Mouse (Mus musculus) intestine, embryonic 14.5 days (tissue): ENCODE measurements around the gene 1810049J17Rik. TPM values are rescaled to one million over a fixed set of nuclear protein-coding genes. Genes with fewer than 3 reads are reported as not detected.

Experiments used
- ATAC-seq: fragments of 200-750 bp; cut with Nextera tagmentation; replicated peaks from 2 replicates; pipeline ENCODE4 v1.8.0; 2017; ENCODE audit warnings: low read depth, moderate number of reproducible peaks, moderate TSS enrichment, moderate library complexity; ENCODE audit not compliant: low FRiP score, low TSS enrichment
- DNase-seq: peaks from one replicate; pipeline ENCODE4 v3.0.0-alpha.2; 2018; ENCODE audit warnings: low spot score
- H3K27ac ChIP-seq: fragments of 300-500 bp; sonication (generic); 2 replicates; pipeline ENCODE4 v1.5.1; 2014; ENCODE audit warnings: low read depth, mild to moderate bottlenecking, control low read depth
- H3K27me3 ChIP-seq: fragments of 300-500 bp; sonication (generic); replicated peaks from 2 replicates; pipeline ENCODE4 v1.6.1; 2014; ENCODE audit warnings: low read length, control low read depth; ENCODE audit not compliant: control insufficient read depth, insufficient read depth
- H3K36me3 ChIP-seq: fragments of 300-500 bp; sonication (generic); 2 replicates; pipeline ENCODE4 v1.6.1; 2014; ENCODE audit warnings: low read length, control low read depth; ENCODE audit not compliant: control insufficient read depth, insufficient read depth
- H3K4me1 ChIP-seq: fragments of 300-500 bp; sonication (generic); replicated peaks from 2 replicates; pipeline ENCODE4 v1.6.1; 2014; ENCODE audit warnings: low read length, control low read depth, mixed read lengths; ENCODE audit not compliant: control insufficient read depth, insufficient read depth
- H3K4me2 ChIP-seq: fragments of 300-500 bp; sonication (generic); 2 replicates; pipeline ENCODE4 v1.6.1; 2014; ENCODE audit warnings: low read length
- H3K4me3 ChIP-seq: fragments of 300-500 bp; sonication (generic); 2 replicates; pipeline ENCODE4 v1.5.1; 2014; ENCODE audit warnings: low read depth, low read length, control low read depth, mixed read lengths
- H3K9ac ChIP-seq: fragments of 300-500 bp; sonication (generic); 2 replicates; pipeline ENCODE4 v1.6.1; 2014; ENCODE audit warnings: mild to moderate bottlenecking, low read length
- H3K9me3 ChIP-seq: fragments of 300-500 bp; sonication (generic); 2 replicates; pipeline ENCODE4 v1.6.1; 2016; ENCODE audit warnings: low read length, control low read depth; ENCODE audit not compliant: control insufficient read depth
- WGBS: fragments of 180-500 bp; shearing (Covaris S2); extraction: QIAGEN DNeasy Blood & Tissue Kit; methylation state at CpG from one replicate; pipeline ENCODE4 v1.1.7; 2014; 5-methylcytosine and 5-hydroxymethylcytosine counted together
- polyA plus RNA-seq: library from polyadenylated mRNA; unstranded; fragments of >200 nt; fragmentation: Nextera tagmentation; extraction: Ambion mirVana; gene quantifications from 2 replicates; pipeline ENCODE4 v1.2.1, GENCODE M21; 2014

1810049J17Rik gene
- polyA plus RNA-seq, 1 experiment from 2014 or later: 1.7 TPM

DNA sequence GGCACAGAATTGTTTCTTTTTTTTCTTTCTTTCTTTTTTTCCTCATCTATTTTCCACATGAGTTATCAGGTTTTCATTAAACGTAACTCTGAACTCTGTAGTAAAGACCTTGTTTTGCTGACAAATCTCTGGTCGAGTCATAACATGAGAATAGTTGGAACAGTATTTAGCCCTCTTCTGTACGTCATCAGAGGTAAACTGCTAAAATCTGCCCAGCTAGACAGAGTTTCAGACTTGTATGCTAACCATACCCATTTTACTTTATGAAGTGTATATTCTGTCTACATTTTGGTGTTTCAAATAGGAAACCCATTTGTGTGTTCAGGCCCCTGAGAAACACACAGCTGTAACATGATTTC is 16.1 kb upstream of the 1810049J17Rik start:
- no peak overlapping the region for H3K4me2 ChIP-seq
- H3K4me1 ChIP-seq: peaks cover 6% of the 10 kb centered on the region
- no peaks in the 10 kb centered on the region for H3K27me3 ChIP-seq
- H3K36me3 ChIP-seq: 0 out of 2 replicates have a peak, but pooled peaks cover under 1% of the 10 kb centered on the region
- WGBS: 67% methylated on average over 3 of the region's 3 CpGs
- no peak for DNase-seq
- no peaks in the 10 kb centered on the region for H3K9me3 ChIP-seq
- H3K4me3 ChIP-seq: no peak overlapping the region
- H3K27ac ChIP-seq: no peak overlapping the region
- no peak for ATAC-seq
- H3K9ac ChIP-seq: no peak overlapping the region

GRCm38 (mm10) chr15:12337030-12337778 is 15.5 kb upstream of the 1810049J17Rik start:
- DNase-seq (no peak), ATAC-seq (no peak)
- 90% methylated on average over 4 of the region's 4 CpGs for WGBS
- Histone ChIP-seq H3K36me3 (no peaks in the 10 kb centered on the region), H3K4me1 (peaks cover 6% of the 10 kb centered on the region), H3K9ac (no peak overlapping the region), H3K27ac (no peak overlapping the region), H3K9me3 (no peaks in the 10 kb centered on the region), H3K4me2 (no peak overlapping the region), H3K4me3 (no peak overlapping the region), H3K27me3 (no peaks in the 10 kb centered on the region)

- no peaks in the 10 kb centered on the region for H3K27me3 ChIP-seq
- H3K36me3 ChIP-seq: no peaks in the 10 kb centered on the region
- H3K9me3 ChIP-seq: no peaks in the 10 kb centered on the region
- DNase-seq (no peak), ATAC-seq (no peak)
- H3K4me3 ChIP-seq: no peak overlapping the region
- no peak overlapping the region for H3K27ac ChIP-seq
- H3K9ac ChIP-seq: no peak overlapping the region
- peaks cover 11% of the 10 kb centered on the region for H3K4me1 ChIP-seq
- 86% methylated on average over 4 of the region's 4 CpGs for WGBS
- H3K4me2 ChIP-seq: no peak overlapping the region
These were observed 12.7 kb upstream of the 1810049J17Rik start for GRCm38 (mm10) chr15:12334381-12334780.

DNA sequence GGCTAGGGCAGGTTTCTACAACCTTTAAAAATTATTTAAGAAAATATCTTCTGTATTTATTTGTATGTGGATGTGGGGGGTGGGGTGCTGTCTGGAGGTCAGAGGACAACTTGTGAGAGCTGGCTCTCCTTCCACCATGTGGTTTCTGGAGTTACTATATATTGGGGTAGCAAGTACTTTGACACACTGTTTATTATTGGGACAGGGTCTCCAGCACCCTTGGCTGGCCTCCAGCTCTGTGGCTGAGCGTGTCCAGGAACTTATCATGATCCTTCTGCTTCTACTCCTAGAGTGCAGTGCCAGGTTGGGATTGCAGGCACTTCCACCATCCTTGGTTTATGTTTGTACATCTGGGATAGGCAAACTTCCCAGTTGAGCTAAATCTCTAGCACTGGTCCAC is 9.6 kb upstream of the 1810049J17Rik start:
- ATAC-seq: no peak
- DNase-seq: no peak

DNA sequence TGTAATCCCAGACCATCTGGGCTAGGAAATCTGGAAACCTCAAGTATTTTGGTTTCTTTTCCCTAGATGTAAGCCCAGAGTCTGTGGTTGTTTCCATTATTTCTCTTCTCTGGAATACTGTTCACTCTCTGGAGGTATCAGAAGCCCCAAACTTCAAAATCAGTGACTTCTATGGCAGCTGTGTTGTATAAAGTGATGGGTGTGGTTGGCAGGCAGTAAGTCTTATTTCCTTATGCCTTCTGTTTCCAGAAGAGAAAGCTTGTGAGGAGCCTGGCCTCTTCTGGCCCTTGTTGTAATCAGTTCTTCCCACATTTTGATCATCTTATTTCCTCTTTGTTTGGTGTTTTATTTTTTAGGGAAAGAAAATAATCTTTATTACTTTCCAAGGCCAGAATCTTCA is 9.2 kb upstream of the 1810049J17Rik start:
- no peak overlapping the region for H3K4me3 ChIP-seq
- DNase-seq: no peak
- H3K27ac ChIP-seq: no peak overlapping the region

More for the DNA sequence above, 9.6 kb upstream of the 1810049J17Rik start:
- H3K4me3 ChIP-seq: no peak overlapping the region
- no peak overlapping the region for H3K4me2 ChIP-seq
- H3K27ac ChIP-seq: no peak overlapping the region
- H3K9me3 ChIP-seq: no peaks in the 10 kb centered on the region
- H3K27me3 ChIP-seq: no peaks in the 10 kb centered on the region
- H3K9ac ChIP-seq: no peak overlapping the region
- H3K4me1 ChIP-seq: peaks cover 11% of the 10 kb centered on the region
- H3K36me3 ChIP-seq: no peaks in the 10 kb centered on the region; the same call in 1 of the 2 replicates
- 35% methylated on average over 1 of the region's 1 CpGs for WGBS

GRCm38 (mm10) chr15:12330389-12330788 is 8.7 kb upstream of the 1810049J17Rik start:
- WGBS: 79% methylated on average over 3 of the region's 3 CpGs
- Histone ChIP-seq H3K36me3 (no peaks in the 10 kb centered on the region; the same call in 1 of the 2 replicates), H3K9me3 (no peaks in the 10 kb centered on the region), H3K4me3 (no peak overlapping the region), H3K27ac (no peak overlapping the region), H3K4me2 (no peak overlapping the region), H3K9ac (no peak overlapping the region), H3K27me3 (no peaks in the 10 kb centered on the region), H3K4me1 (peaks cover 11% of the 10 kb centered on the region)
- ATAC-seq (no peak), DNase-seq (no peak)

More for the DNA sequence above, 9.2 kb upstream of the 1810049J17Rik start:
- no peak overlapping the region for H3K4me2 ChIP-seq
- H3K27me3 ChIP-seq: no peaks in the 10 kb centered on the region
- no peak for ATAC-seq
- no peak overlapping the region for H3K9ac ChIP-seq
- H3K36me3 ChIP-seq: no peaks in the 10 kb centered on the region; the same call in 1 of the 2 replicates
- no peaks in the 10 kb centered on the region for H3K9me3 ChIP-seq
- peaks cover 11% of the 10 kb centered on the region for H3K4me1 ChIP-seq

DNA sequence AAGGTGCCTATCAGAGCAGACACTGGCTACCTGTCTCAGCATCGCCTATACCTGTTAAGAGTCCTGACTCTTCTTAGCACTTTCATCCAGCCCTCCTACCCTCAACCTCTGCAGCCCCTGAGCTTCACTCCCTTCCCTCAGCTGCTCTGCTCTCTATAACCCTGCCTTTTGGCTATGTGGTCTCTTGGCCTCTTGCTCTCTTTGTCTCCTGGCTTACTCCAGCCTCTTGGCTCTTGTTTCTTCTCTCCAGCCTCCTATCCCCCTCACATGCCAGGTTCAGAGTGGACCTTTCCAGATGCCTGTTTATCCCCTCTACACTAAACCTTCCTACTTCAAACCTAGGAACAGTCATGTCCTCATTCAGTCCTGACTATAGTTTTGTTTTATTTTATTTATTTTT is 2.6 kb upstream of the 1810049J17Rik start:
- Histone ChIP-seq H3K27me3 (no peaks in the 10 kb centered on the region), H3K27ac (no peak overlapping the region), H3K36me3 (no peaks in the 10 kb centered on the region; the same call in 1 of the 2 replicates), H3K9me3 (no peaks in the 10 kb centered on the region), H3K9ac (no peak overlapping the region), H3K4me3 (no peak overlapping the region), H3K4me1 (peaks cover 17% of the 10 kb centered on the region), H3K4me2 (no peak overlapping the region; the same call in 1 of the 2 replicates)
- DNase-seq (no peak), ATAC-seq (no peak)
- 93% methylated on average over 1 of the region's 1 CpGs for WGBS

DNA sequence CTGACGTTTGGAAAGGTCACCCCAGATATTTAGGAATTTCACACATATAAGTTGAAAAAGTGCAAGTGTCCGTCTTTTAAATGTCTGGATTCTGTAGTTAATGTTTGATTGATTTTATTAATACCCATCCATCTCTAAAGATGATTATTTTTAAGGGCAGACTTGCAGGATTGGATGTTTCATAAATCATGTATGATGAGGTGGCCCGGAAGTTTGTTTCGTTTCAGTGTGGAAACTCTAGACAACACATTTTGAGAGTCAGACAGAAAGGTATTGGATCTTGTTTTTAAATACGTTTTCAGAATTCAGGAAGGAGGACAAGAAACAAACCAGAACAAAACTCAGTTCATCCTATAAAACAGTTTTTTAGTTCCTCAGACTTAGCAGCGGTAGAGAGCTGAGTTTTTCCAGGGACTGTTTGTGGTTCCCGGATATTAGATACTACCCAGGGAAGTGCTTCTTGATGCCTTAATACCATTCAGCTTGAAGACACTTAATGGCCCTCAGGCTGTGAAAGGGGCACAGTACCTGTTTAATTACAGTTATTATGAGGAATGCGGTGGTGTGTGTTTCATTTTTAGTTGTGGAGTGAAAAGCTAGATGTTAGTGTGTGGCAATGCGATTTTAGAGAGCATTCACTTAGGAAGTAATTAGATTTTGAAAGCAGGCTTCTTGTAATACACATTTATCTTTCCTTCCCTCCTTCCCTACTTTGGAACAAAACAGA is 1.1 kb upstream of the 1810049J17Rik start:
- no peak overlapping the region for H3K27ac ChIP-seq
- 9% methylated on average over 9 of the region's 9 CpGs for WGBS
- DNase-seq: no peak

More for the DNA sequence above, 1.1 kb upstream of the 1810049J17Rik start:
- Histone ChIP-seq H3K9ac (peak overlapping the region; percentile 98), H3K36me3 (no peaks in the 10 kb centered on the region; the same call in 1 of the 2 replicates), H3K27me3 (no peaks in the 10 kb centered on the region), H3K4me3 (peak overlapping the region; percentile 95), H3K9me3 (no peaks in the 10 kb centered on the region), H3K4me2 (peak overlapping the region; percentile 73), H3K4me1 (peaks cover 17% of the 10 kb centered on the region)
- no peak for ATAC-seq
